In genomic region chr6:53064070-53064469, GRCm38 (mm10) we compare ENCODE assay signal across 25 mouse cellular contexts. TPM values are rescaled to one million over a fixed set of nuclear protein-coding genes. Genes with fewer than 3 reads are reported as not detected.
A peak's percentile ranks its signal among the peaks of the same experiment; 100 is the strongest.
DNase-seq lines count a peak whose midpoint lies in the region; ATAC-seq lines count a peak whose summit lies in the region.
"Had no signal": no experiment of that assay in that cellular context is flagged by ENCODE, and none has a peak within 500 bp of the region (broad histone marks: within the 10 kb centered on the region; RNA-seq: fewer than 3 reads in every experiment).

No protein-coding gene starts in this region.

- no peak overlapping the region for H3K27ac ChIP-seq in intestine, embryonic 16.5 days (ENCODE audit: low read length)
- H3K27ac ChIP-seq: embryonic facial prominence, embryonic 12.5 days; embryonic facial prominence, embryonic 15.5 days; gastrocnemius, adult 2 months; heart, adult 2 months; heart, embryonic 10.5 days; heart, embryonic 13.5 days; hindbrain, embryonic 12.5 days; hindbrain, embryonic 15.5 days had no signal

- H3K4me1 ChIP-seq in intestine, embryonic 16.5 days (ENCODE audit: control insufficient read depth, insufficient read depth, low read length), result peaks cover 4% of the 10 kb centered on the region; the same call in 1 of the 2 replicates
- H3K4me1 ChIP-seq: embryonic facial prominence, embryonic 12.5 days had no signal

- intact Hi-C loops in heart, postnatal 10 days (cut with DNase I), result no loop called here

- H3K27me3 ChIP-seq in intestine, embryonic 16.5 days (replicated peaks; ENCODE audit: control insufficient read depth, insufficient read depth, low read length), result no peaks in the 10 kb centered on the region
- H3K27me3 ChIP-seq: embryonic facial prominence, embryonic 15.5 days; hindbrain, embryonic 15.5 days had no signal

- ATAC-seq in intestine, embryonic 16.5 days, result no peak
- ATAC-seq in megakaryocyte-erythroid progenitor cell, adult 5-6 weeks (replicated peaks; ENCODE audit: low FRiP score, low TSS enrichment, poor library complexity, severe bottlenecking), result no peak
- ATAC-seq: forebrain, embryonic 14.5 days; forebrain, postnatal 0 days had no signal

- no peak overlapping the region for H3K4me2 ChIP-seq in intestine, embryonic 16.5 days (ENCODE audit: low read depth, low read length)
- H3K4me2 ChIP-seq: embryonic facial prominence, embryonic 12.5 days; embryonic facial prominence, embryonic 15.5 days; heart, embryonic 13.5 days; hindbrain, embryonic 12.5 days; hindbrain, embryonic 15.5 days had no signal

- no peaks in the 10 kb centered on the region for H3K9me3 ChIP-seq in intestine, embryonic 16.5 days (ENCODE audit: control insufficient read depth, low read length)
- H3K9me3 ChIP-seq: embryonic facial prominence, embryonic 12.5 days; embryonic facial prominence, embryonic 15.5 days; heart, embryonic 10.5 days; heart, embryonic 13.5 days; hindbrain, embryonic 12.5 days; hindbrain, embryonic 15.5 days had no signal

- DNase-seq in heart, adult 11 months, result peak; percentile 87
- DNase-seq in heart, postnatal 10 days, result no peak
- DNase-seq in A20 (ENCODE audit: low read depth, low spot score), result peak; percentile 27
- DNase-seq in induced T-regulatory cell, adult 2 months (ENCODE audit: low read depth), result peak; percentile 19
- DNase-seq: adrenal gland, adult 2 months; adrenal gland, postnatal 14 days; cerebellum, adult 11 months; cerebellum, adult 2 months; cerebellum, adult 9-11 months; cerebellum, postnatal 25 days; forebrain, postnatal 0 days; gastrocnemius, adult 2 months; gastrocnemius, postnatal 14 days; heart, adult 2 months had no signal

- WGBS in intestine, embryonic 16.5 days, result 82% methylated on average over 4 of the region's 4 CpGs

- H3K9ac ChIP-seq in intestine, embryonic 16.5 days (ENCODE audit: low read depth, low read length), result no peak overlapping the region
- H3K9ac ChIP-seq: embryonic facial prominence, embryonic 12.5 days; embryonic facial prominence, embryonic 15.5 days; forebrain, postnatal 0 days; heart, embryonic 13.5 days; hindbrain, embryonic 12.5 days; hindbrain, embryonic 15.5 days had no signal

- no peak overlapping the region for H3K4me3 ChIP-seq in intestine, embryonic 16.5 days (ENCODE audit: low read length)
- H3K4me3 ChIP-seq: embryonic facial prominence, embryonic 12.5 days; embryonic facial prominence, embryonic 15.5 days; gastrocnemius, adult 2 months; heart, adult 2 months; heart, embryonic 10.5 days; heart, embryonic 13.5 days; hindbrain, embryonic 12.5 days; hindbrain, embryonic 15.5 days had no signal

- no peaks in the 10 kb centered on the region for H3K36me3 ChIP-seq in intestine, embryonic 16.5 days (ENCODE audit: control insufficient read depth, insufficient read depth, low read length)
- H3K36me3 ChIP-seq: embryonic facial prominence, embryonic 12.5 days; embryonic facial prominence, embryonic 15.5 days; heart, embryonic 10.5 days; heart, embryonic 13.5 days; hindbrain, embryonic 12.5 days; hindbrain, embryonic 15.5 days had no signal

RNA-seq across cellular contexts. Expression of gene Jazf1, which starts 4.4 kb away (rescaled TPM):
- 1 to 10 TPM; 9.8 to 10.0 TPM for total RNA-seq in heart, postnatal 10 days (2021)
- polyA plus RNA-seq in intestine, embryonic 16.5 days (2015; fragmentation: Nextera tagmentation; extraction: Ambion mirVana), result 5.4 and 5.9 TPM in 2 replicates
- not detected in 2 replicates for total RNA-seq in megakaryocyte-erythroid progenitor cell, adult 5-6 weeks (2014; fragmentation: Nextera tagmentation)
- total RNA-seq in megakaryocyte-erythroid progenitor cell, adult 5-6 weeks (2017), result not detected in 2 replicates
- total RNA-seq: common myeloid progenitor, adult 5-6 weeks; MEL had no signal

Comparison
In these comparisons a context has a peak if more than half of its experiments do, and no peak if none do; other contexts are left out.
1. DNase-seq: peak in heart, adult 11 months (single experiment), A20 (single experiment) and induced T-regulatory cell, adult 2 months (single experiment); none in heart, postnatal 10 days (0 of 2).
2. RNA of gene Jazf1, which starts 4.4 kb away (total RNA-seq): 9.8 to 10.0 TPM in heart, postnatal 10 days; not detected in megakaryocyte-erythroid progenitor cell, adult 5-6 weeks; every median in the first group is over 10 times any median in the second.